Mouse (Mus musculus): Measurements from ENCODE around the gene Micu1.

- TF ChIP-seq CTCF (IDR thresholded peaks at IDR 0.05; ENCODE audit: low read depth, low read length) = no peak
- no peak for TF ChIP-seq POLR2A (IDR thresholded peaks at IDR 0.05; ENCODE audit: borderline replicate concordance, low read depth, low read length)
Observed at GRCm38 (mm10) chr10:59841434-59841833, 139.2 kb downstream of the Micu1 start.

All from bone marrow macrophage, adult 2 months (primary cell).